Mouse (Mus musculus): ENCODE measurements around the gene Mecom.

DNA sequence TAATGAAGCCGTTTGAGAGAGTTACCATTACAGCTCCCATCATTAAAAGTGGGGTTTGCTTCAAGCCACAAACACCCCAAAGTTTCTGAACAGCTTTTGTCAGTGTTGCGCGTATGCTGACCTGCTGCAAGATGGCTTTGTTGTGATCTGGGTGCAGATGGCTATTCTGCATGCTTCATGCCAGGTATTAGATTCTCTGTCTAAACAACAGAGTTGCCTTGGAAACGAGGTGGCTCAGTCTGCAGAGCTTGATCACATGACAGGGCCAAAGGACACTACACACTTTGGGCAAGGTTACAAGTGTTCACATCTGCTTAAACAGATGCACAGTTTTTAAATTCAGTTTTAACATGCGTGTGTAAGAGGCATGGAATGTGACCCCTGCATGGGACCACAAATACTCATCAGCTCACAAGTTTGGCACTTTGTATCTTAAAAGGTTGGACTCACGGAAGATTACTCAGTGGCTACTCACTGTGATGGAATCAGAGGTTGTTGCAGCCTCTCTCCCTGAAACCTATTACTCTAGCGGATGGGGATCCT, 390.6 kb downstream of the Mecom start:
- no peak for TF ChIP-seq CTCF (IDR thresholded peaks at IDR 0.05; ENCODE audit: control insufficient read depth, insufficient read depth, insufficient replicate concordance, low read depth, low read length)
- no peak for TF ChIP-seq POLR2A (IDR thresholded peaks at IDR 0.05; ENCODE audit: control insufficient read depth, low read depth, low read length)
